Mouse (Mus musculus) midbrain, embryonic 13.5 days (tissue): Measurements from ENCODE around the gene Rnf144a. TPM values are rescaled to one million over a fixed set of nuclear protein-coding genes. Genes with fewer than 3 reads are reported as not detected.

Experiments
- ATAC-seq: fragments of 200-750 bp; cut with Nextera tagmentation; 2 replicates; pipeline ENCODE4 v1.8.0; 2017; ENCODE audit warnings: mild to moderate bottlenecking, moderate TSS enrichment, moderate library complexity
- H3K27ac ChIP-seq: fragments of 300-500 bp; sonication (generic); 2 replicates; pipeline ENCODE4 v1.5.1; 2015; ENCODE audit warnings: inconsistent platforms, mild to moderate bottlenecking, moderate library complexity
- H3K27me3 ChIP-seq: fragments of 300-500 bp; sonication (generic); 2 replicates; pipeline ENCODE4 v1.6.1; 2015; ENCODE audit warnings: mild to moderate bottlenecking, inconsistent platforms
- H3K36me3 ChIP-seq: fragments of 300-500 bp; sonication (generic); 2 replicates; pipeline ENCODE4 v1.6.1; 2015; ENCODE audit warnings: mild to moderate bottlenecking, inconsistent platforms
- H3K4me1 ChIP-seq: fragments of 300-500 bp; sonication (generic); replicated peaks from 2 replicates; pipeline ENCODE4 v1.6.1; 2015; ENCODE audit warnings: inconsistent platforms
- H3K4me2 ChIP-seq: fragments of 300-500 bp; sonication (generic); replicated peaks from 2 replicates; pipeline ENCODE4 v1.6.1; 2015; ENCODE audit warnings: moderate library complexity, mild to moderate bottlenecking, inconsistent platforms
- H3K4me3 ChIP-seq: fragments of 300-500 bp; sonication (generic); replicated peaks from 2 replicates; pipeline ENCODE4 v1.5.1; 2015; ENCODE audit warnings: mild to moderate bottlenecking, inconsistent platforms
- H3K9ac ChIP-seq: fragments of 300-500 bp; sonication (generic); replicated peaks from 2 replicates; pipeline ENCODE4 v1.6.1; 2015; ENCODE audit warnings: mild to moderate bottlenecking, inconsistent platforms
- H3K9me3 ChIP-seq: fragments of 300-500 bp; sonication (generic); 2 replicates; pipeline ENCODE4 v1.6.1; 2016; ENCODE audit warnings: mild to moderate bottlenecking, inconsistent platforms
- WGBS: fragments of 180-500 bp; shearing (Covaris S2); methylation state at CpG from one replicate; pipeline ENCODE4 v1.1.7; 2015; 5-methylcytosine and 5-hydroxymethylcytosine counted together
- polyA plus RNA-seq: library from polyadenylated mRNA; unstranded; fragments of >200 nt; fragmentation: Nextera tagmentation; extraction: Ambion mirVana; gene quantifications from 2 replicates; pipeline ENCODE4 v1.2.1, GENCODE M21; 2015

Gene Rnf144a
- polyA plus RNA-seq, 1 experiment from 2014 or later, result 29.0 TPM

- Histone ChIP-seq H3K9me3 (no peaks in the 10 kb centered on the region), H3K27ac (no peak overlapping the region), H3K4me1 (no peaks in the 10 kb centered on the region), H3K27me3 (no peaks in the 10 kb centered on the region), H3K4me2 (no peak overlapping the region), H3K4me3 (no peak overlapping the region), H3K36me3 (peaks cover 35% of the 10 kb centered on the region), H3K9ac (no peak overlapping the region)
- whole genome bisulfite sequencing, result 93% methylated on average over 8 of the region's 8 CpGs
- ATAC-seq, result no peak
Measured at GRCm38 (mm10) chr12:26339181-26339580, 75.9 kb downstream of the Rnf144a start.

GRCm38 (mm10) chr12:26333678-26334077, 81.4 kb downstream of the Rnf144a start:
- Histone ChIP-seq H3K27me3 (no peaks in the 10 kb centered on the region), H3K27ac (no peak overlapping the region), H3K9me3 (no peaks in the 10 kb centered on the region), H3K36me3 (peaks cover 31% of the 10 kb centered on the region), H3K4me3 (no peak overlapping the region), H3K4me2 (no peak overlapping the region), H3K9ac (no peak overlapping the region), H3K4me1 (no peaks in the 10 kb centered on the region)
- no peak for ATAC-seq
- WGBS, result 83% methylated on average over 1 of the region's 1 CpGs

- no peak overlapping the region for H3K4me2 ChIP-seq
- ATAC-seq, result no peak
- H3K9me3 ChIP-seq, result no peaks in the 10 kb centered on the region
- no peak overlapping the region for H3K4me3 ChIP-seq
- no peak overlapping the region for H3K27ac ChIP-seq
- no peaks in the 10 kb centered on the region for H3K27me3 ChIP-seq
- no peak overlapping the region for H3K9ac ChIP-seq
- H3K4me1 ChIP-seq, result no peaks in the 10 kb centered on the region
- WGBS, result 89% methylated on average over 3 of the region's 3 CpGs
- H3K36me3 ChIP-seq, result peaks cover 22% of the 10 kb centered on the region
Measured at GRCm38 (mm10) chr12:26331048-26331447, 84.0 kb downstream of the Rnf144a start.

- WGBS, result 89% methylated on average over 5 of the region's 5 CpGs
- no peak overlapping the region for H3K4me3 ChIP-seq
- H3K27me3 ChIP-seq, result no peaks in the 10 kb centered on the region
- H3K27ac ChIP-seq, result no peak overlapping the region
- H3K4me1 ChIP-seq, result no peaks in the 10 kb centered on the region
- peaks cover 26% of the 10 kb centered on the region for H3K36me3 ChIP-seq
- H3K9ac ChIP-seq, result no peak overlapping the region
- H3K4me2 ChIP-seq, result no peak overlapping the region
- ATAC-seq, result no peak
- H3K9me3 ChIP-seq, result no peaks in the 10 kb centered on the region
Measured at GRCm38 (mm10) chr12:26329756-26330155, 85.3 kb downstream of the Rnf144a start.

GRCm38 (mm10) chr12:26329031-26329675, 85.9 kb downstream of the Rnf144a start:
- WGBS, result 77% methylated on average over 6 of the region's 6 CpGs

GRCm38 (mm10) chr12:26323783-26324364, 91.2 kb downstream of the Rnf144a start:
- no peaks in the 10 kb centered on the region for H3K9me3 ChIP-seq
- peaks cover 6% of the 10 kb centered on the region for H3K4me1 ChIP-seq
- peak overlapping the region; percentile 22; the same call in 1 of the 2 replicates for H3K27ac ChIP-seq
- WGBS, result 77% methylated on average over 5 of the region's 5 CpGs
- H3K27me3 ChIP-seq, result no peaks in the 10 kb centered on the region
- H3K4me2 ChIP-seq, result no peak overlapping the region
- no peak overlapping the region for H3K4me3 ChIP-seq
- peak; percentile 45; the same call in 1 of the 2 replicates for ATAC-seq
- H3K9ac ChIP-seq, result no peak overlapping the region
- peaks cover 54% of the 10 kb centered on the region for H3K36me3 ChIP-seq

More at GRCm38 (mm10) chr12:26329031-26329675, 85.9 kb downstream of the Rnf144a start:
- no peaks in the 10 kb centered on the region for H3K27me3 ChIP-seq
- no peak overlapping the region for H3K27ac ChIP-seq
- H3K4me2 ChIP-seq, result no peak overlapping the region
- H3K36me3 ChIP-seq, result peaks cover 27% of the 10 kb centered on the region
- H3K4me1 ChIP-seq, result no peaks in the 10 kb centered on the region
- no peak for ATAC-seq
- no peak overlapping the region for H3K4me3 ChIP-seq
- no peaks in the 10 kb centered on the region for H3K9me3 ChIP-seq
- no peak overlapping the region for H3K9ac ChIP-seq

- no peaks in the 10 kb centered on the region for H3K9me3 ChIP-seq
- no peak overlapping the region for H3K9ac ChIP-seq
- no peak for ATAC-seq
- no peaks in the 10 kb centered on the region for H3K27me3 ChIP-seq
- no peak overlapping the region for H3K4me2 ChIP-seq
- H3K27ac ChIP-seq, result no peak overlapping the region
- H3K4me3 ChIP-seq, result no peak overlapping the region
- WGBS, result 80% methylated on average over 3 of the region's 3 CpGs
- H3K4me1 ChIP-seq, result no peaks in the 10 kb centered on the region
- peaks cover 72% of the 10 kb centered on the region for H3K36me3 ChIP-seq
Measured at GRCm38 (mm10) chr12:26316261-26316660, 98.8 kb downstream of the Rnf144a start.

- Histone ChIP-seq H3K27ac (no peak overlapping the region), H3K27me3 (no peaks in the 10 kb centered on the region), H3K4me1 (no peaks in the 10 kb centered on the region), H3K9ac (no peak overlapping the region), H3K4me3 (no peak overlapping the region), H3K36me3 (peaks cover 66% of the 10 kb centered on the region), H3K9me3 (no peaks in the 10 kb centered on the region), H3K4me2 (no peak overlapping the region)
- no peak for ATAC-seq
- 59% methylated on average over 5 of the region's 5 CpGs for WGBS
Measured at GRCm38 (mm10) chr12:26314959-26315358, 100.1 kb downstream of the Rnf144a start.

GRCm38 (mm10) chr12:26311548-26311947, 103.5 kb downstream of the Rnf144a start:
- no peak overlapping the region for H3K27ac ChIP-seq
- H3K9ac ChIP-seq, result no peak overlapping the region
- no peak overlapping the region for H3K4me2 ChIP-seq
- peaks cover 54% of the 10 kb centered on the region for H3K36me3 ChIP-seq
- no peaks in the 10 kb centered on the region for H3K27me3 ChIP-seq
- no peaks in the 10 kb centered on the region for H3K4me1 ChIP-seq
- H3K9me3 ChIP-seq, result no peaks in the 10 kb centered on the region
- H3K4me3 ChIP-seq, result no peak overlapping the region
- ATAC-seq, result peak; percentile 30; the same call in 1 of the 2 replicates

GRCm38 (mm10) chr12:26310247-26310646, 104.8 kb downstream of the Rnf144a start:
- Histone ChIP-seq H3K27me3 (no peaks in the 10 kb centered on the region), H3K4me1 (no peaks in the 10 kb centered on the region), H3K4me3 (no peak overlapping the region), H3K27ac (no peak overlapping the region), H3K9ac (no peak overlapping the region), H3K36me3 (peaks cover 47% of the 10 kb centered on the region), H3K9me3 (no peaks in the 10 kb centered on the region), H3K4me2 (no peak overlapping the region)
- 93% methylated on average over 11 of the region's 11 CpGs for WGBS
- no peak for ATAC-seq

GRCm38 (mm10) chr12:26302886-26303285, 112.2 kb downstream of the Rnf144a start:
- Histone ChIP-seq H3K4me3 (no peak overlapping the region), H3K9me3 (no peaks in the 10 kb centered on the region), H3K4me1 (peaks cover 7% of the 10 kb centered on the region; the same call in 1 of the 2 replicates), H3K27me3 (no peaks in the 10 kb centered on the region), H3K9ac (no peak overlapping the region), H3K36me3 (peaks cover 11% of the 10 kb centered on the region; the same call in 1 of the 2 replicates), H3K4me2 (no peak overlapping the region), H3K27ac (no peak overlapping the region)
- no peak for ATAC-seq
- WGBS, result 76% methylated on average over 5 of the region's 5 CpGs

GRCm38 (mm10) chr12:26299515-26300090, 115.5 kb downstream of the Rnf144a start:
- Histone ChIP-seq H3K9ac (no peak overlapping the region), H3K4me3 (no peak overlapping the region), H3K36me3 (peaks cover 5% of the 10 kb centered on the region; the same call in 1 of the 2 replicates), H3K9me3 (no peaks in the 10 kb centered on the region), H3K4me2 (no peak overlapping the region), H3K4me1 (peaks cover 7% of the 10 kb centered on the region; the same call in 1 of the 2 replicates), H3K27ac (no peak overlapping the region), H3K27me3 (no peaks in the 10 kb centered on the region)
- WGBS, result 20% methylated on average over 7 of the region's 7 CpGs
- ATAC-seq, result no peak
